Mouse (Mus musculus) urinary bladder, postnatal 25 days (tissue): Measurements from ENCODE around the gene Usp30.

Experiments used
- DNase-seq: peaks from one replicate; pipeline ENCODE4 v3.0.0; 2022; ENCODE audit warnings: low spot score

Gene Usp30

GRCm38 (mm10) chr5:114067543-114067942, 2.3 kb downstream of the Usp30 start:
- no peak for DNase-seq

GRCm38 (mm10) chr5:114067982-114068381, 2.7 kb downstream of the Usp30 start:
- DNase-seq, result no peak

- DNase-seq, result no peak
Measured at GRCm38 (mm10) chr5:114070858-114071257, 5.6 kb downstream of the Usp30 start.

- DNase-seq, result no peak
Measured at GRCm38 (mm10) chr5:114072262-114072661, 7.0 kb downstream of the Usp30 start.

- DNase-seq, result no peak
Measured at GRCm38 (mm10) chr5:114077009-114077408, 11.7 kb downstream of the Usp30 start.

- no peak for DNase-seq
Measured at GRCm38 (mm10) chr5:114085501-114085900, 20.2 kb downstream of the Usp30 start.

- no peak for DNase-seq
Measured at GRCm38 (mm10) chr5:114087875-114088480, 22.7 kb downstream of the Usp30 start.

GRCm38 (mm10) chr5:114090421-114091013, 25.3 kb downstream of the Usp30 start:
- no peak for DNase-seq

GRCm38 (mm10) chr5:114091057-114091807, 26.0 kb downstream of the Usp30 start, which contains the start of gene Svop:
Svop (minus strand) TSS chr5:114091570.
- DNase-seq, result peak; percentile 66

- DNase-seq, result peak; percentile 88
Measured at GRCm38 (mm10) chr5:114099709-114100389, 34.6 kb downstream of the Usp30 start.

- DNase-seq, result peak; percentile 7
Measured at GRCm38 (mm10) chr5:114100390-114101099, 35.3 kb downstream of the Usp30 start.

- DNase-seq, result no peak
Measured at GRCm38 (mm10) chr5:114101873-114102272, 36.6 kb downstream of the Usp30 start.

GRCm38 (mm10) chr5:114102807-114103206, 37.5 kb downstream of the Usp30 start:
- DNase-seq, result no peak

GRCm38 (mm10) chr5:114106391-114106935, 41.2 kb downstream of the Usp30 start:
- DNase-seq, result no peak

GRCm38 (mm10) chr5:114113334-114113733, 48.1 kb downstream of the Usp30 start:
- DNase-seq, result no peak

GRCm38 (mm10) chr5:114115030-114115429, 49.8 kb downstream of the Usp30 start:
- DNase-seq, result no peak

GRCm38 (mm10) chr5:114116586-114116985, 51.3 kb downstream of the Usp30 start:
- DNase-seq, result no peak

GRCm38 (mm10) chr5:114119806-114120205, 54.5 kb downstream of the Usp30 start:
- DNase-seq, result no peak

- no peak for DNase-seq
Measured at GRCm38 (mm10) chr5:114126008-114126407, 60.7 kb downstream of the Usp30 start.

GRCm38 (mm10) chr5:114126499-114127244, 61.4 kb downstream of the Usp30 start:
- DNase-seq, result no peak
